Mouse (Mus musculus) cortical plate, adult 2 months (tissue): Measurements from ENCODE around the gene Zic3.

Experiments used
- CTCF ChIP-seq: fragments of 200-500 bp; IDR thresholded peaks from 2 replicates; pipeline ENCODE4 v1.5.1; 2011; ENCODE audit warnings: mild to moderate bottlenecking, control low read depth, low read length; ENCODE audit not compliant: insufficient read depth; ENCODE audit errors: extremely low read depth
- POLR2A ChIP-seq: fragments of 200-500 bp; IDR thresholded peaks from 2 replicates; pipeline ENCODE4 v1.6.1; 2011; ENCODE audit warnings: mild to moderate bottlenecking, low read length, control low read depth; ENCODE audit not compliant: insufficient read depth; ENCODE audit errors: extremely low read depth

DNA sequence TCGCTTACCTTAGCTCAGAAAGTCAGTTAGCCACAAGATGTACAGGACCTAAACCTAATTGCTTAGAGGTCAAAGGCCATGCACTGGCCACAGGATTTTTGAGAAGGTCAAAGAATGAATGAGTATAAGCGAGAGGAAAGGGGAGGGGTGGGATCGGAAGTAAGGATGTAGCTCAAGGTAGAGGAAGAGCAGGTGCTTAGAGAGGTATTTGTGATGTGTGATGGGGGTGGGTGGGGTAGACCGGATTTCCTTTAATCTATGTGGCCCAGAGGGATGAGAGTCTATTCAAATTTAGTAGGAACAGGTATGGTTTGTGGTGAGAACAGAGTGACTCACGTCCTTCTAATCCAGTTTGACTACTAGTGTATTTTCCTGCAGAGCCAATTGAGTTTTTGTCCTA lies 9.1 kb upstream of the Zic3 start:
- no peak for TF ChIP-seq CTCF
- TF ChIP-seq POLR2A: no peak
